Mouse (Mus musculus): ENCODE data around the gene Grap.

DNA sequence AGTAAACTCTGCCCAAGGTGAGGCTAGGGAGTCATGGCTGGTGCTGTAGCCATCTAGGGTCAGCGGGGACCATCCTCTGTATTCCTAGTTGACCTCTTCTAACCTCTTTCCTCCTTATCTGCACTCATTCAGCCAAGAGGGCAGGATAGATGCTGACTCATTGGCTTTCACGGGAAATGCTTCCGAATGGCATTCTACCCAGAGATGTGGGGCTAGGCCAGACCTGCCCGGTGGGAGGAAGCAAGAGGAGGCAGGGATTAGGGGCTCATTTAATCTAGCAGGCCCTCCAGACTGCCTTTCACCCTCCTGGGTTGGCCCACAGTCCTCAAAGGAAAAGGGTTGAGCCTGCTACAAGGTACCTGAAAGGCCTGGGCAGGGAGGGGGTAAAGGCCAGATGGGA lies 53.2 kb downstream of the Grap start:
- TF ChIP-seq CTCF (IDR thresholded peaks at IDR 0.05; ENCODE audit: low read depth): no peak
- TF ChIP-seq EP300 (optimal IDR thresholded peaks at IDR 0.05): no peak
